Mouse (Mus musculus): ENCODE measurements around the gene Lrrc29. TPM values are rescaled to one million over a fixed set of nuclear protein-coding genes. Genes with fewer than 3 reads are reported as not detected.

The Lrrc29 gene
- polyA plus RNA-seq, 1 experiment, result 1.5 TPM

- H3K27ac ChIP-seq (ENCODE audit: insufficient read depth, low read length), result no peak within 1 kb of the TSS
- H3K27me3 ChIP-seq (ENCODE audit: control insufficient read depth, insufficient read depth, low read length, poor library complexity, severe bottlenecking), result peaks cover 18% of the 10 kb centered on the region
- peak within 1 kb of the TSS; percentile 54 for H3K9ac ChIP-seq (ENCODE audit: low read depth, poor library complexity, severe bottlenecking)
- no peak for TF ChIP-seq CTCF (IDR thresholded peaks at IDR 0.05; ENCODE audit: low read depth, low read length)
- TF ChIP-seq EP300 (IDR thresholded peaks at IDR 0.05; ENCODE audit: insufficient read depth, low read depth, low read length), result no peak
- TF ChIP-seq POLR2A (IDR thresholded peaks at IDR 0.05; ENCODE audit: insufficient read depth, low read length), result peak; percentile 29
- H3K4me3 ChIP-seq (ENCODE audit: low read depth, low read length), result peak within 1 kb of the TSS; percentile 61
- peaks cover 2% of the 10 kb centered on the region for H3K4me1 ChIP-seq (ENCODE audit: control insufficient read depth, insufficient read depth, low read length)
- no peaks in the 10 kb centered on the region for H3K9me3 ChIP-seq (replicated peaks; ENCODE audit: control insufficient read depth, insufficient read depth, low read length, poor library complexity, severe bottlenecking)
- H3K36me3 ChIP-seq (ENCODE audit: control insufficient read depth, insufficient read depth, low read length, poor library complexity, severe bottlenecking), result no peaks in the 10 kb centered on the region
Observed at GRCm38 (mm10) chr8:105269461-105269947, 56.6 kb downstream of the Lrrc29 start, which contains the start of gene Hsf4. Gene Hsf4 (plus strand): TSS chr8:105269801.

GRCm38 (mm10) chr8:105269075-105269458, 57.0 kb downstream of the Lrrc29 start:
- H3K9ac ChIP-seq (ENCODE audit: low read depth, poor library complexity, severe bottlenecking), result peak overlapping the region; percentile 54
- H3K27me3 ChIP-seq (ENCODE audit: control insufficient read depth, insufficient read depth, low read length, poor library complexity, severe bottlenecking), result peaks cover 18% of the 10 kb centered on the region
- H3K9me3 ChIP-seq (replicated peaks; ENCODE audit: control insufficient read depth, insufficient read depth, low read length, poor library complexity, severe bottlenecking), result no peaks in the 10 kb centered on the region
- no peak overlapping the region for H3K27ac ChIP-seq (ENCODE audit: insufficient read depth, low read length)
- H3K4me3 ChIP-seq (ENCODE audit: low read depth, low read length), result peak overlapping the region; percentile 61
- peaks cover 2% of the 10 kb centered on the region for H3K4me1 ChIP-seq (ENCODE audit: control insufficient read depth, insufficient read depth, low read length)
- no peaks in the 10 kb centered on the region for H3K36me3 ChIP-seq (ENCODE audit: control insufficient read depth, insufficient read depth, low read length, poor library complexity, severe bottlenecking)
- TF ChIP-seq EP300 (IDR thresholded peaks at IDR 0.05; ENCODE audit: insufficient read depth, low read depth, low read length) (no peak), CTCF (IDR thresholded peaks at IDR 0.05; ENCODE audit: low read depth, low read length) (no peak), POLR2A (IDR thresholded peaks at IDR 0.05; ENCODE audit: insufficient read depth, low read length) (no peak)

GRCm38 (mm10) chr8:105268342-105269074, 57.6 kb downstream of the Lrrc29 start:
- peaks cover 2% of the 10 kb centered on the region for H3K4me1 ChIP-seq (ENCODE audit: control insufficient read depth, insufficient read depth, low read length)
- H3K9me3 ChIP-seq (replicated peaks; ENCODE audit: control insufficient read depth, insufficient read depth, low read length, poor library complexity, severe bottlenecking), result no peaks in the 10 kb centered on the region
- H3K9ac ChIP-seq (ENCODE audit: low read depth, poor library complexity, severe bottlenecking), result peak overlapping the region; percentile 54
- no peak overlapping the region for H3K27ac ChIP-seq (ENCODE audit: insufficient read depth, low read length)
- peaks cover 18% of the 10 kb centered on the region for H3K27me3 ChIP-seq (ENCODE audit: control insufficient read depth, insufficient read depth, low read length, poor library complexity, severe bottlenecking)
- no peaks in the 10 kb centered on the region for H3K36me3 ChIP-seq (ENCODE audit: control insufficient read depth, insufficient read depth, low read length, poor library complexity, severe bottlenecking)
- TF ChIP-seq EP300 (IDR thresholded peaks at IDR 0.05; ENCODE audit: insufficient read depth, low read depth, low read length) (no peak), POLR2A (IDR thresholded peaks at IDR 0.05; ENCODE audit: insufficient read depth, low read length) (no peak), CTCF (IDR thresholded peaks at IDR 0.05; ENCODE audit: low read depth, low read length) (no peak)
- peak overlapping the region; percentile 61 for H3K4me3 ChIP-seq (ENCODE audit: low read depth, low read length)

GRCm38 (mm10) chr8:105266775-105267174, 59.3 kb downstream of the Lrrc29 start:
- no peak for TF ChIP-seq EP300 (IDR thresholded peaks at IDR 0.05; ENCODE audit: insufficient read depth, low read depth, low read length)
- no peak for TF ChIP-seq CTCF (IDR thresholded peaks at IDR 0.05; ENCODE audit: low read depth, low read length)
- no peak for TF ChIP-seq POLR2A (IDR thresholded peaks at IDR 0.05; ENCODE audit: insufficient read depth, low read length)
- H3K4me1 ChIP-seq (ENCODE audit: control insufficient read depth, insufficient read depth, low read length), result peaks cover 2% of the 10 kb centered on the region
- no peak overlapping the region for H3K4me3 ChIP-seq (ENCODE audit: low read depth, low read length)
- no peak overlapping the region for H3K9ac ChIP-seq (ENCODE audit: low read depth, poor library complexity, severe bottlenecking)
- no peak overlapping the region for H3K27ac ChIP-seq (ENCODE audit: insufficient read depth, low read length)
- H3K27me3 ChIP-seq (ENCODE audit: control insufficient read depth, insufficient read depth, low read length, poor library complexity, severe bottlenecking), result peaks cover 16% of the 10 kb centered on the region
- H3K9me3 ChIP-seq (replicated peaks; ENCODE audit: control insufficient read depth, insufficient read depth, low read length, poor library complexity, severe bottlenecking), result no peaks in the 10 kb centered on the region
- no peaks in the 10 kb centered on the region for H3K36me3 ChIP-seq (ENCODE audit: control insufficient read depth, insufficient read depth, low read length, poor library complexity, severe bottlenecking)

- no peaks in the 10 kb centered on the region for H3K4me1 ChIP-seq (ENCODE audit: control insufficient read depth, insufficient read depth, low read length)
- H3K4me3 ChIP-seq (ENCODE audit: low read depth, low read length), result peak overlapping the region; percentile 11; the same call in 1 of the 2 replicates
- no peaks in the 10 kb centered on the region for H3K9me3 ChIP-seq (replicated peaks; ENCODE audit: control insufficient read depth, insufficient read depth, low read length, poor library complexity, severe bottlenecking)
- TF ChIP-seq EP300 (IDR thresholded peaks at IDR 0.05; ENCODE audit: insufficient read depth, low read depth, low read length) (no peak), POLR2A (IDR thresholded peaks at IDR 0.05; ENCODE audit: insufficient read depth, low read length) (no peak), CTCF (IDR thresholded peaks at IDR 0.05; ENCODE audit: low read depth, low read length) (no peak)
- no peaks in the 10 kb centered on the region for H3K36me3 ChIP-seq (ENCODE audit: control insufficient read depth, insufficient read depth, low read length, poor library complexity, severe bottlenecking)
- no peak overlapping the region for H3K27ac ChIP-seq (ENCODE audit: insufficient read depth, low read length)
- H3K9ac ChIP-seq (ENCODE audit: low read depth, poor library complexity, severe bottlenecking), result peak overlapping the region; percentile 64
- H3K27me3 ChIP-seq (ENCODE audit: control insufficient read depth, insufficient read depth, low read length, poor library complexity, severe bottlenecking), result peaks cover 7% of the 10 kb centered on the region; the same call in 1 of the 2 replicates
Observed at GRCm38 (mm10) chr8:105265128-105265527, 61.0 kb downstream of the Lrrc29 start.

All from ES-Bruce4 (cell line).